Mouse (Mus musculus) embryonic facial prominence, embryonic 13.5 days (tissue): ENCODE measurements around the gene Msi2. TPM values are rescaled to one million over a fixed set of nuclear protein-coding genes. Genes with fewer than 3 reads are reported as not detected.

Experiments
- ATAC-seq: fragments of 200-750 bp; cut with Nextera tagmentation; 2 replicates; pipeline ENCODE4 v1.8.0; 2017; ENCODE audit warnings: low read depth; ENCODE audit not compliant: insufficient number of reproducible peaks, insufficient read depth, low FRiP score, low TSS enrichment
- H3K27ac ChIP-seq: fragments of 300-500 bp; sonication (generic); 2 replicates; pipeline ENCODE4 v1.5.1; 2015; ENCODE audit warnings: moderate library complexity, mild to moderate bottlenecking, inconsistent platforms
- H3K27me3 ChIP-seq: fragments of 300-500 bp; sonication (generic); 2 replicates; pipeline ENCODE4 v1.6.1; 2015; ENCODE audit warnings: mild to moderate bottlenecking, inconsistent platforms
- H3K36me3 ChIP-seq: fragments of 300-500 bp; sonication (generic); 2 replicates; pipeline ENCODE4 v1.6.1; 2015; ENCODE audit warnings: mild to moderate bottlenecking, inconsistent platforms
- H3K4me1 ChIP-seq: fragments of 300-500 bp; sonication (generic); 2 replicates; pipeline ENCODE4 v1.6.1; 2015; ENCODE audit warnings: inconsistent platforms
- H3K4me2 ChIP-seq: fragments of 300-500 bp; sonication (generic); 2 replicates; pipeline ENCODE4 v1.6.1; 2015; ENCODE audit warnings: moderate library complexity, mild to moderate bottlenecking, inconsistent platforms
- H3K4me3 ChIP-seq: fragments of 300-500 bp; sonication (generic); 2 replicates; pipeline ENCODE4 v1.5.1; 2015; ENCODE audit warnings: mild to moderate bottlenecking, inconsistent platforms
- H3K9ac ChIP-seq: fragments of 300-500 bp; sonication (generic); 2 replicates; pipeline ENCODE4 v1.6.1; 2015; ENCODE audit warnings: mild to moderate bottlenecking, inconsistent platforms
- H3K9me3 ChIP-seq: fragments of 300-500 bp; sonication (generic); 2 replicates; pipeline ENCODE4 v1.6.1; 2016; ENCODE audit warnings: inconsistent platforms
- WGBS: fragments of 180-500 bp; shearing (Covaris S2); methylation state at CpG from one replicate; pipeline ENCODE4 v1.1.7; 2015; ENCODE audit warnings: mixed read lengths; 5-methylcytosine and 5-hydroxymethylcytosine counted together
- polyA plus RNA-seq: library from polyadenylated mRNA; unstranded; fragments of >200 nt; fragmentation: Nextera tagmentation; extraction: Ambion mirVana; gene quantifications from 2 replicates; pipeline ENCODE4 v1.2.1, GENCODE M21; 2015

Msi2 gene
- polyA plus RNA-seq, 1 experiment from 2014 or later, result 18.7 TPM

- Histone ChIP-seq H3K4me3 (no peak overlapping the region), H3K9me3 (no peaks in the 10 kb centered on the region), H3K36me3 (peaks cover 71% of the 10 kb centered on the region), H3K27ac (no peak overlapping the region), H3K4me1 (peaks cover 30% of the 10 kb centered on the region), H3K27me3 (no peaks in the 10 kb centered on the region), H3K4me2 (no peak overlapping the region), H3K9ac (no peak overlapping the region)
- ATAC-seq, result no peak
- 43% methylated on average over 11 of the region's 11 CpGs for WGBS
Measured at GRCm38 (mm10) chr11:88707228-88707775, 11.0 kb downstream of the Msi2 start.

GRCm38 (mm10) chr11:88704688-88705087 is 13.6 kb downstream of the Msi2 start:
- Histone ChIP-seq H3K9ac (no peak overlapping the region), H3K36me3 (peaks cover 66% of the 10 kb centered on the region), H3K27ac (no peak overlapping the region), H3K27me3 (no peaks in the 10 kb centered on the region), H3K4me3 (no peak overlapping the region), H3K4me2 (no peak overlapping the region), H3K4me1 (peaks cover 32% of the 10 kb centered on the region), H3K9me3 (no peaks in the 10 kb centered on the region)
- WGBS, result 75% methylated on average over 10 of the region's 10 CpGs
- no peak for ATAC-seq

- H3K4me2 ChIP-seq, result no peak overlapping the region
- no peak overlapping the region for H3K27ac ChIP-seq
- H3K4me3 ChIP-seq, result no peak overlapping the region
- no peak overlapping the region for H3K9ac ChIP-seq
- 30% methylated on average over 4 of the region's 4 CpGs for WGBS
- ATAC-seq, result no peak
- H3K36me3 ChIP-seq, result peaks cover 59% of the 10 kb centered on the region
- no peaks in the 10 kb centered on the region for H3K9me3 ChIP-seq
- no peaks in the 10 kb centered on the region for H3K27me3 ChIP-seq
- peaks cover 32% of the 10 kb centered on the region for H3K4me1 ChIP-seq
Measured at GRCm38 (mm10) chr11:88703220-88703619, 15.1 kb downstream of the Msi2 start.

GRCm38 (mm10) chr11:88701976-88702659 is 16.2 kb downstream of the Msi2 start:
- H3K4me2 ChIP-seq, result no peak overlapping the region
- no peak overlapping the region for H3K9ac ChIP-seq
- ATAC-seq, result no peak
- H3K9me3 ChIP-seq, result no peaks in the 10 kb centered on the region
- peaks cover 26% of the 10 kb centered on the region for H3K4me1 ChIP-seq
- 65% methylated on average over 6 of the region's 6 CpGs for WGBS
- H3K36me3 ChIP-seq, result peaks cover 56% of the 10 kb centered on the region
- H3K27ac ChIP-seq, result no peak overlapping the region
- no peaks in the 10 kb centered on the region for H3K27me3 ChIP-seq
- H3K4me3 ChIP-seq, result no peak overlapping the region

- no peaks in the 10 kb centered on the region for H3K9me3 ChIP-seq
- H3K4me1 ChIP-seq, result peaks cover 24% of the 10 kb centered on the region
- H3K9ac ChIP-seq, result no peak overlapping the region
- no peak for ATAC-seq
- H3K4me2 ChIP-seq, result no peak overlapping the region
- H3K27me3 ChIP-seq, result no peaks in the 10 kb centered on the region
- H3K4me3 ChIP-seq, result no peak overlapping the region
- no peak overlapping the region for H3K27ac ChIP-seq
- WGBS, result 73% methylated on average over 6 of the region's 6 CpGs
- peaks cover 45% of the 10 kb centered on the region for H3K36me3 ChIP-seq
Measured at GRCm38 (mm10) chr11:88701020-88701419, 17.3 kb downstream of the Msi2 start.

- Histone ChIP-seq H3K4me2 (no peak overlapping the region), H3K4me1 (peaks cover 28% of the 10 kb centered on the region), H3K9me3 (no peaks in the 10 kb centered on the region), H3K27me3 (no peaks in the 10 kb centered on the region), H3K36me3 (peaks cover 39% of the 10 kb centered on the region), H3K9ac (no peak overlapping the region), H3K4me3 (no peak overlapping the region), H3K27ac (no peak overlapping the region)
- no peak for ATAC-seq
- 83% methylated on average over 15 of the region's 15 CpGs for WGBS
Measured at GRCm38 (mm10) chr11:88700202-88700711, 18.1 kb downstream of the Msi2 start.

GRCm38 (mm10) chr11:88693905-88694893 is 24.1 kb downstream of the Msi2 start:
- Histone ChIP-seq H3K9me3 (no peaks in the 10 kb centered on the region), H3K27ac (peak overlapping the region; percentile 58; the same call in 1 of the 2 replicates), H3K4me3 (no peak overlapping the region), H3K9ac (no peak overlapping the region), H3K27me3 (no peaks in the 10 kb centered on the region), H3K4me1 (peaks cover 58% of the 10 kb centered on the region), H3K4me2 (0 out of 2 replicates have a peak overlapping the region, but pooled peaks have one; percentile 11), H3K36me3 (peaks cover 1% of the 10 kb centered on the region)
- 20% methylated on average over 20 of the region's 20 CpGs for WGBS
- ATAC-seq, result no peak

GRCm38 (mm10) chr11:88693002-88693769 is 25.1 kb downstream of the Msi2 start:
- 29% methylated on average over 13 of the region's 13 CpGs for WGBS
- ATAC-seq, result no peak
- Histone ChIP-seq H3K9me3 (no peaks in the 10 kb centered on the region), H3K27me3 (no peaks in the 10 kb centered on the region), H3K9ac (0 out of 2 replicates have a peak overlapping the region, but pooled peaks have one; percentile 7), H3K4me1 (peaks cover 58% of the 10 kb centered on the region), H3K4me3 (no peak overlapping the region), H3K4me2 (peak overlapping the region; percentile 11; the same call in 1 of the 2 replicates), H3K36me3 (peaks cover 3% of the 10 kb centered on the region; the same call in 1 of the 2 replicates), H3K27ac (peak overlapping the region; percentile 58)

GRCm38 (mm10) chr11:88692374-88692773 is 25.9 kb downstream of the Msi2 start:
- ATAC-seq, result no peak
- H3K27me3 ChIP-seq, result no peaks in the 10 kb centered on the region
- peaks cover 55% of the 10 kb centered on the region for H3K4me1 ChIP-seq
- H3K4me3 ChIP-seq, result no peak overlapping the region
- peaks cover 10% of the 10 kb centered on the region for H3K36me3 ChIP-seq
- H3K9ac ChIP-seq, result no peak overlapping the region
- H3K4me2 ChIP-seq, result no peak overlapping the region
- no peaks in the 10 kb centered on the region for H3K9me3 ChIP-seq
- 0 out of 2 replicates have a peak overlapping the region, but pooled peaks have one; percentile 22 for H3K27ac ChIP-seq
- WGBS, result 41% methylated on average over 10 of the region's 10 CpGs

GRCm38 (mm10) chr11:88690556-88691287 is 27.6 kb downstream of the Msi2 start:
- Histone ChIP-seq H3K4me2 (0 out of 2 replicates have a peak overlapping the region, but pooled peaks have one; percentile 12), H3K4me1 (peaks cover 65% of the 10 kb centered on the region)
- ATAC-seq, result no peak

More at GRCm38 (mm10) chr11:88690556-88691287, 27.6 kb downstream of the Msi2 start:
- H3K27ac ChIP-seq, result 0 out of 2 replicates have a peak overlapping the region, but pooled peaks have one; percentile 22
- 11% methylated on average over 12 of the region's 12 CpGs for WGBS
- no peak overlapping the region for H3K9ac ChIP-seq
- no peaks in the 10 kb centered on the region for H3K27me3 ChIP-seq
- H3K9me3 ChIP-seq, result no peaks in the 10 kb centered on the region
- no peak overlapping the region for H3K4me3 ChIP-seq
- peaks cover 12% of the 10 kb centered on the region for H3K36me3 ChIP-seq
